Mouse (Mus musculus): ENCODE measurements around the gene Creld2.

GRCm38 (mm10) chr15:88836031-88836430 is 16.6 kb downstream of the Creld2 start:
- TF ChIP-seq CTCF (IDR thresholded peaks at IDR 0.05; ENCODE audit: borderline replicate concordance, insufficient read depth, low read length): no peak
- no peak for TF ChIP-seq POLR2A (IDR thresholded peaks at IDR 0.05; ENCODE audit: low read depth, low read length)
